Mouse (Mus musculus) heart, postnatal 0 days (tissue): ENCODE data around the gene Jmjd4. TPM values are rescaled to one million over a fixed set of nuclear protein-coding genes. Genes with fewer than 3 reads are reported as not detected.

ENCODE experiments used
- ATAC-seq: fragments of 200-750 bp; cut with Nextera tagmentation; 2 replicates; pipeline ENCODE4 v1.8.0; 2017; ENCODE audit warnings: low read depth, moderate number of reproducible peaks, moderate library complexity; ENCODE audit not compliant: insufficient read depth
- DNase-seq: peaks from one replicate; pipeline ENCODE4 v3.0.0-alpha.2; 2016; ENCODE audit warnings: low spot score
- H3K27ac ChIP-seq: fragments of 300-500 bp; sonication (generic); 2 replicates; pipeline ENCODE4 v1.5.1; 2014; ENCODE audit warnings: low read depth, mild to moderate bottlenecking
- H3K27me3 ChIP-seq: fragments of 300-500 bp; sonication (generic); 2 replicates; pipeline ENCODE4 v1.6.1; 2014; ENCODE audit warnings: low read length, mixed read lengths; ENCODE audit not compliant: control insufficient read depth, insufficient read depth
- H3K36me3 ChIP-seq: fragments of 300-500 bp; sonication (generic); replicated peaks from 2 replicates; pipeline ENCODE4 v1.6.1; 2014; ENCODE audit warnings: low read length, mixed read lengths; ENCODE audit not compliant: control insufficient read depth, insufficient read depth
- H3K4me1 ChIP-seq: fragments of 300-500 bp; sonication (generic); 2 replicates; pipeline ENCODE4 v1.6.1; 2014; ENCODE audit warnings: antibody characterized with exemption; ENCODE audit not compliant: control insufficient read depth, insufficient read depth
- H3K4me2 ChIP-seq: fragments of 300-500 bp; sonication (generic); 2 replicates; pipeline ENCODE4 v1.6.1; 2014; ENCODE audit warnings: low read depth, mild to moderate bottlenecking, low read length, moderate library complexity
- H3K4me3 ChIP-seq: fragments of 300-500 bp; sonication (generic); 2 replicates; pipeline ENCODE4 v1.5.1; 2014; ENCODE audit warnings: low read depth, low read length
- H3K9ac ChIP-seq: fragments of 300-500 bp; sonication (generic); replicated peaks from 2 replicates; pipeline ENCODE4 v1.6.1; 2014; ENCODE audit warnings: low read depth, low read length, mixed read lengths
- H3K9me3 ChIP-seq: fragments of 300-500 bp; sonication (generic); replicated peaks from 2 replicates; pipeline ENCODE4 v1.6.1; 2016; ENCODE audit warnings: low read length; ENCODE audit not compliant: control insufficient read depth
- CTCF ChIP-seq: IDR thresholded peaks from 2 replicates; pipeline ENCODE4 v1.5.1; 2016; ENCODE audit warnings: antibody characterized with exemption, control low read depth, low read depth
- EP300 ChIP-seq: IDR thresholded peaks from 2 replicates; pipeline ENCODE4 v1.6.1; 2016; ENCODE audit warnings: antibody characterized with exemption, low read depth
- WGBS: fragments of 180-500 bp; shearing (Covaris S2); extraction: QIAGEN DNeasy Blood & Tissue Kit; methylation state at CpG from one replicate; pipeline ENCODE4 v1.1.7; 2014; 5-methylcytosine and 5-hydroxymethylcytosine counted together
- polyA plus RNA-seq: library from polyadenylated mRNA; unstranded; fragments of >200 nt; fragmentation: Nextera tagmentation; extraction: Ambion mirVana; gene quantifications from 2 replicates; pipeline ENCODE4 v1.2.1, GENCODE M21; 2015
- total RNA-seq: library from RNA; depleted of rRNA; stranded (reverse); fragments of >200 nt; gene quantifications from 2 replicates; pipeline ENCODE4 v1.2.3, GENCODE M21; 2014; ENCODE audit warnings: low replicate concordance; rRNA removed

Jmjd4 gene
- total RNA-seq (11.8 and 15.1 TPM in 2 replicates), polyA plus RNA-seq (7.6 and 8.9 TPM in 2 replicates)

DNA sequence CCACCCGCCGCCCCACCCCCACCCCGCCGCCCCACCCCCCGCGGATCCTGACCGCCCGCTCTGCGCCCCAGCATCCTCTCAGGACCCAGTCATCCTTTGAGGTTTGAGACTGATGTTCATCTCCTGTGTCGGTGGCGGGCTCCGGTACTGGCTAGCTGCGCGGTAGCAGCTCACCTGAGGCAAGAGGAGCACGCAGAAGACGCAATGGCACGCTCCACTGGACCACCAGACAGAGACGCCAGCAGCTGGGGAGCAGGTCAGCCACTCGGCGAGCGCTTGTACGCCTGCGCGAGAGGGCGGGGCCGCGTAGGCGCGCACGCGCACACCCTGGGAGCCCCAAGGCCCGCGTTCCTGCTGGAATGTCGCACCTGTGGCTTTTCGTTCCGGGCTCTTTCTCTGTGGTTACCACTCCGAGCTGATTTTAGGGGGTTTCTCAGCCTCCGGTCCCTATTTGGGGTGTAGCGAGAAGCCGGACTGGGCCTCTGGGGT is at the start of gene Jmjd4:
Gene Jmjd4 (plus strand): TSS at position 305 of the 489 bp plus-strand sequence.
- Histone ChIP-seq H3K36me3 (peaks cover 20% of the 10 kb centered on the region), H3K4me1 (peaks cover 10% of the 10 kb centered on the region), H3K9me3 (no peaks in the 10 kb centered on the region), H3K27me3 (no peaks in the 10 kb centered on the region), H3K27ac (peak within 1 kb of the TSS; percentile 86), H3K4me2 (peak within 1 kb of the TSS; percentile 94), H3K9ac (peak within 1 kb of the TSS; percentile 90), H3K4me3 (peak within 1 kb of the TSS; percentile 95)
- peak; percentile 95 for ATAC-seq
- WGBS = under 1% methylated on average over 39 of the region's 40 CpGs
- DNase-seq = peak; percentile 79
- TF ChIP-seq CTCF (no peak), EP300 (no peak)

DNA sequence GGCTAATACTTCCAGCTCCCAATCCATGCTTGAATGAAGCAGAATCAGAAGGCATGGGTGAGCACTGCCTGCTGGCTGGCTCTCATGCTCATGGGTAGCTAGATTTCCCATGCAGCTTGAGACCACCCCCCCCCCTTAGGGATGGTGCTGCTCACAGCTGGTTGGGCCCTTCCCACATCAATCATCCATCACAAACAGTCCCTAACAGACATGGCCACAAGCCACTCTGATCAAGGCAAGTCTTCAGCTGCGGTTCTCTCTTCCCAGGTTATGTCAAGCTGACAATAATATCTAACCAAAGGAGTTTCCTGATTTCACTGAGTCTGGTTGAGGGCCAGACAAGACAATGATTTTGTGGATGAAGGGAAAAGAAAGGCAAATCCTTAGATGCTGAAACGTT is 49.0 kb upstream of the Jmjd4 start:
- Histone ChIP-seq H3K36me3 (peaks cover under 1% of the 10 kb centered on the region; the same call in 1 of the 2 replicates), H3K27ac (no peak overlapping the region), H3K9me3 (no peaks in the 10 kb centered on the region), H3K27me3 (no peaks in the 10 kb centered on the region), H3K4me2 (no peak overlapping the region), H3K4me1 (peaks cover 8% of the 10 kb centered on the region; the same call in 1 of the 2 replicates), H3K9ac (no peak overlapping the region), H3K4me3 (no peak overlapping the region)
- WGBS = 68% methylated on average over 2 of the region's 2 CpGs
- no peak for DNase-seq
- ATAC-seq = no peak
- TF ChIP-seq EP300 = no peak
- no peak for TF ChIP-seq CTCF

DNA sequence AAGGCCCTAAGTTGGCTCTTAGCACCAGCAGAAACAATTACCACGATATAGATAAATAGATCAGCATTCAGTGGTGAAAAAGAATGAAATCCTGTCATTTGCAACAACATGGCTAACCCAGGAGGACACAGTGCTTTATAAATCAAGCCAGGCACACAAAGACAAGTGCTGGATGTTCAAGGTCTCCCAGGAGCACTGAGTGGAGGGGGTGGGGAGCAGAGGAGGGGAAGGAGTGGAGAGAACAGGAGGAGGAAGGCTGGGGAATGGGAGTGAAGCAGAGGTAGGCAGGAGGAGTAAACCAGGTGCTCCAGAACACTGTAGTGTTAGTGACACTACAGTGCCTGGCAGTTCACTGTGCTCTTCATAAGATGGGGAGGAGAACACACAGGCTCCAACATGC is 44.1 kb upstream of the Jmjd4 start:
- 74% methylated on average over 1 of the region's 1 CpGs for WGBS
- no peak overlapping the region for H3K4me2 ChIP-seq
- no peak for TF ChIP-seq CTCF
- TF ChIP-seq EP300 = no peak
- no peak overlapping the region for H3K27ac ChIP-seq
- H3K27me3 ChIP-seq = no peaks in the 10 kb centered on the region
- no peak for DNase-seq
- H3K4me1 ChIP-seq = 0 out of 2 replicates have a peak, but pooled peaks cover under 1% of the 10 kb centered on the region
- no peak overlapping the region for H3K4me3 ChIP-seq
- no peak for ATAC-seq
- H3K36me3 ChIP-seq = peaks cover 16% of the 10 kb centered on the region
- H3K9me3 ChIP-seq = no peaks in the 10 kb centered on the region
- H3K9ac ChIP-seq = no peak overlapping the region

DNA sequence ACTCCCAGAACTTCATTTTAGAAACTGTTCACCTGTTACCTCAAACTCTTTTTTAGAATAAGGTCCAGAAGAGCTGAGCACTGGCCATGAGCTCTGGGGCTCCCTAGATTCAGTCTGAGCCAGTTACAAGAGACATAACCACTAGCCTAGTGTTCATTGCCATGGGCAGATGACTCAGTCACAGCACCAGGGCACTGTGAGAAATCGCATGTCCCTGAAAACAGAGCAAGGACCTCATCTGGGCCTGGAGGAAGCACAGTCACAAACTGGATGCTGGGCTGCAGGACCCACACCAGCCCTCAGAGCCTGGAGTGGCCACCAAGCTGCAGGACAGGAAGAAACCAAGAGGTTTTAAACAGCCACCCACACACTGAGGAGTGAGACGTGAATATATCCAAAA is 39.0 kb upstream of the Jmjd4 start:
- H3K36me3 ChIP-seq = peaks cover 15% of the 10 kb centered on the region
- H3K4me3 ChIP-seq = no peak overlapping the region
- DNase-seq (no peak), ATAC-seq (no peak)
- H3K4me2 ChIP-seq = no peak overlapping the region
- no peaks in the 10 kb centered on the region for H3K27me3 ChIP-seq
- TF ChIP-seq EP300 (no peak), CTCF (no peak)
- H3K9ac ChIP-seq = no peak overlapping the region
- H3K4me1 ChIP-seq = peaks cover 23% of the 10 kb centered on the region; the same call in 1 of the 2 replicates
- H3K27ac ChIP-seq = no peak overlapping the region
- WGBS = 66% methylated on average over 2 of the region's 2 CpGs
- no peaks in the 10 kb centered on the region for H3K9me3 ChIP-seq

DNA sequence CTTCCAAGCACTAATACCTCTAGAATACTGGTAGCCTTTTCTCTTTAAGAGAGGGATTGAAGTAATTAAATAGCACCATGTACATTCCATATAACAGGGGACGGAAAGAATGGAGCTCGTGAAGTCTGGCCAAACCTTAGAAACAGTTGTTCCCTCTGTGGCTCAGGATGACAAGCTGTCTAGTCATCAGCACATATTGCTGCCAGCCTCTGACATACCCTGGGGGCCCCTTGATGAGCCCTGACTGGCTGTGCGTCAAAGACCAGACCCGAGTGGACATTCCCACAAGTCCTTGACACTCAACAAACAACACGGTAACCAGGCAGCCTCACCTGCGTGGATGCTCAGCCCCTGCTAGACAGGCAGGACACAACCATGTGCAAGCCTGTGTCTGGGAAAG is 37.8 kb upstream of the Jmjd4 start:
- Histone ChIP-seq H3K9ac (no peak overlapping the region), H3K4me2 (no peak overlapping the region), H3K36me3 (peaks cover 3% of the 10 kb centered on the region; the same call in 1 of the 2 replicates), H3K27ac (no peak overlapping the region), H3K27me3 (no peaks in the 10 kb centered on the region), H3K9me3 (no peaks in the 10 kb centered on the region), H3K4me3 (no peak overlapping the region), H3K4me1 (peaks cover 23% of the 10 kb centered on the region; the same call in 1 of the 2 replicates)
- no peak for TF ChIP-seq CTCF
- no peak for TF ChIP-seq EP300
- 60% methylated on average over 6 of the region's 6 CpGs for WGBS
- DNase-seq (no peak), ATAC-seq (no peak; the same call in 1 of the 2 replicates)
